Mouse (Mus musculus) brain, embryonic 18.5 days (tissue): ENCODE data around the gene Acp6.
"Not testable (repeated sequence)": the region's sequence is repeated elsewhere in the genome, so short reads cannot be mapped to it uniquely, and the experiment has no call there.

Experiments used
- DNase-seq: peaks from one replicate; pipeline ENCODE4 v3.0.0-alpha.2; 2012; ENCODE audit warnings: low read depth, low spot score

The Acp6 gene

DNA sequence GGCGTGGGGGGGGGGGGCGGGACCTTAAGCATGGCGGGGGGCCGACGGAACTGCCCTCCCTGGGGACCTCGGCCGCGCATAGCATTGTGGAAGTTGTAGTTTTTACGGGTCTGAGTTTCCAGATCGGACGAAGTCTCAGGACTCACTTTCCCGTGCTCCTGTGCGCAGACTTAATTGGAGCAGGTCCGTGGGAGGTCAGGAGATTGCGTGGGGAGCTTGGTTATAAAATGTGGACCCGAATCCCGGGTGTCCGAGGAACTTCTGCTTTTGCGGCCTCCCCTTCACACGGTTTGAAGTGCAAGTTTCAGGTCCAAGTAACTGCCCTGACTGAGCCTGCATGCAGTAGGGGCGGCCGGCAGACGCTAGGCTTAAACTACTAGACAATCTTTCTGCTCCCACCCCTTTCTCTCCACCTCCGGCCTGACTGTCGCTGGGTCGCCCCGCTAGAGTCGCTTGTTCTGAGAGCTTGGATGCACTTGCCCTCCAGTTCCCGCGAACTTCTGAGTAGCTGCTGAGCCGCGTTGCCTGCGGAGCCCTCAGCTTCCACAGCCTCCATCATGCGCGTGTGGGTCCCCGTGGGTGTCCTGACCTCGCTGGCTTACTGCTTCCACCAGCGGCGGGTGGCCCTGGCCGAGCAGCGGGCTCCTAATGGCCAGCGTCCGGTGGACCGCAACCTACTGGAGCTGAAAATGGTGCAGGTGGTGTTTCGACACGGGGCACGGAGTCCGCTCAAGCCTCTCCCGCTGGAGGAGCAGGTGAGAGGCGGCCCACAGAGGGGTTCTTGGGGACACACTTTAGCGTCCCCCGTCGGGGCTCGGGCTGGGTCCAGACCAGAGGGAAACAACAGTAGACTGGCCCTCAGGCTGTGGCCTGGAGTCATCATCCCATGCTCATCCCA lies at the start of gene Acp6:
Gene Acp6, plus strand, starts transcription at position 167 of the 898 bp plus-strand sequence.
- peak; percentile 79 for DNase-seq

GRCm38 (mm10) chr3:97117511-97117910 lies 41.1 kb upstream of the Acp6 start:
- no peak for DNase-seq

DNA sequence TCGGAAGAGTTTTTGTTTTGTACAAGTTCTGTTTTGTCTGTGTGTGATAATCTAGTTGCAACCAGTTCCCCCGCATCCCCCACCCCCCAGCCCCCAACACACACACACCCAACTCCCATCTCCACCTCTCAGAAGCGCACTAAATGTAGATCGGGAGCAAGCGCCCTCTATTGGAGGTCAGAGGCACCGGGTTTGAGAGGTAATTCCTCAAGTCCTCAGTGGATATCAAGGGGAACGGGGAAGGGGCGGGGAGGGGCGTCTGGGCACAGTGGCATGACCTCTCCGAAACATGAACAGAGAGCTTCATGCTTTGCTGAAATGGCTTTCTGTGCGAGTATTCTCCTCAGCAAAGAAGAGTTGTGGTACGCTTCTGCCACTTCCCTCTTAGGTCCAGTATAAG lies 40.3 kb upstream of the Acp6 start:
- no peak for DNase-seq

DNA sequence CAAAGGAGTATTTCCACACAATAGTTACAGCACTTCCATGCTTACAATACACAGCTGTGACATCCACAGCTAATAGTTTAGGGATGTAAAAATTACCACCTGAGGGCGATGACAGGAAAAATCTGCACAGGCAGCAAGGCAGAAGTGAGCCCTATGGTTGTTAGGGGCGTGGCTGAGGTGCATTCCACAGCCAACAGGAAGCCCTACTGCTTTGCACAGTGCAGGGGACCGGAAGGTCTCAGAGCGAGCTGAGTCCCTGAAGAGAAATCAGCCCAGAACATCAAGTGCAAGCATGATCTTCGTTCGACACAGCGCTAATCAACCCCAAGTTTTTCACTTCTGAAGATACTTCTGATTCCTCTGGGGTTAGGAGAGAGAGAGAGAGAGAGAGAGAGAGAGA lies 34.4 kb upstream of the Acp6 start:
- no peak for DNase-seq

DNA sequence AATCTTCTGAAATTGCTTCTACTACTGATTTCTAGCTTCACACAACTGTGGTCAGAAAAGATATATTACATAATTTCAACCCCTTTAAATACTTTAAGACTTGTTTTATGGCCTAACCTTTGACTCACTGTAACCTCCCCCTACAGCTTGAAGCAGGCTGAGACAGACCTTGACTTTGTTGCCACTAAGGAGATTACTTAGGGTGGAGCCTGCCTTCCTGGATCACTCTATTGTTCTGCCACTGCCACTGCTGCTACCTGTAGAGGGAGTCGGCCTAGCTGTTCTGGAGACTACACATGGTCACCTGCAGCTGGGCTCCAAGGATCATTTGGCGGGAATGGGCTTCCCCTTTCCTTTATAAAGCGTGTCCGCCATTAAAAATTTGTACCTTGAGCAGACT lies 29.2 kb upstream of the Acp6 start:
- no peak for DNase-seq

DNA sequence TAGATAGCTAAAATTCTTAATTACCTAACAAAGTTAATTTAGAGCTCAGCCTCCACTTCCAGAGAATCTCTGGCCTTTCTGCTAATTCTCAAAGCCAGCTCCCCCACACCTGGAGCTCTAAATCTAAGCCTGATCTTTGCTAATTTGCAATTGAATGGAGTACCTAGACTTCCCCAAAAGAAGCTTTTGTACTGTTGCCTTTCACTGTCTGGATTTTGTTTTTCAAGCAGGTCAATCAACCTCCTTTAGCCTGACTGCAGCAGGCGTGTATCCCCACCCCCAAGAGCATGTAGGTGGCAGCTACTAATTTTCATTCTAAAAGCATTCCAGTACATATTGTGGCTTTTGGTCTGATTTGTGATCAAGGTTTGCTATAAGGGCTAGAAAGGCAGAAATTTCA lies 20.9 kb upstream of the Acp6 start:
- DNase-seq = not testable (repeated sequence)

GRCm38 (mm10) chr3:97151092-97151491 lies 7.5 kb upstream of the Acp6 start:
- DNase-seq = no peak

- DNase-seq = no peak
These were observed 2.1 kb upstream of the Acp6 start for GRCm38 (mm10) chr3:97156431-97156830.

DNA sequence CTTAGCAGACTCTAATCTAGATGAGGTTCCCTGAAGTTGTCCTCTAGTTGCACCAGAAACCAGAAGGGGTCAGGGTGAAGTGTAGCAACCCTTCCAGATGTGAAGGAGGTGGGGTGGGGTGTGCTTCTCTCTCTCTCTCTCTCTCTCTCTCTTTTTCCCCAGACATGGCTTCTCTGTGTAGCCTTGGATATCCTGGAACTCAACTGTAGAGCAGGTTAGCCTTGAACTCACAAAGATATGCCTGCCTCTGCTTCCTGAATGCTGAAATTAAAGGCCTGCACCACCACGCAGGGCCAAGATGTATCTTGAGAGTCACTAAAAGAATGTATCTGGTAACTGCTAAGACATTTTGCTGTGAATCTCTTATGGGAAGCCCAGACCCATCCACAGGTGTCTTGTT lies 1.3 kb upstream of the Acp6 start:
- no peak for DNase-seq

GRCm38 (mm10) chr3:97157958-97158599 lies 498 bp upstream of the Acp6 start:
- peak; percentile 64 for DNase-seq

GRCm38 (mm10) chr3:97159509-97159850 lies 903 bp downstream of the Acp6 start:
- DNase-seq = no peak

DNA sequence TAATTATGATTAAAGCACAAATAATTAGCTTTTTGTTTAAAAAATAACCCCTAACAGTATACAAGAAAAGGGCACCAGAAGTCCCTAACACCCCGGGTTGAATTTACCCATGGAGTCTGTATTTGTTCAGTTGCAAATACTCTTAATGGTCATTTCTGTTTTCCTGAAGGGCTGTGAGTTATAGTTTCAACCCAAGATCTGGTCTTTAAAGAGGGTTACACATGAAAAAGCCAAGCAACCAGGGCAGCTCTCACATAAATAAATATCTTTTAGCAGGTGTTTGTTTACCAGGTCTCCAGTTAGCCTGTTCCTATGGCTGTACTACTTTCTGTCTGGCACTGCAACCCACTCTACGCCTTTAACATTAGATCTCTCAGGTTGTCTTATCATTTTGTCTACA lies 1.4 kb downstream of the Acp6 start:
- DNase-seq = no peak

DNA sequence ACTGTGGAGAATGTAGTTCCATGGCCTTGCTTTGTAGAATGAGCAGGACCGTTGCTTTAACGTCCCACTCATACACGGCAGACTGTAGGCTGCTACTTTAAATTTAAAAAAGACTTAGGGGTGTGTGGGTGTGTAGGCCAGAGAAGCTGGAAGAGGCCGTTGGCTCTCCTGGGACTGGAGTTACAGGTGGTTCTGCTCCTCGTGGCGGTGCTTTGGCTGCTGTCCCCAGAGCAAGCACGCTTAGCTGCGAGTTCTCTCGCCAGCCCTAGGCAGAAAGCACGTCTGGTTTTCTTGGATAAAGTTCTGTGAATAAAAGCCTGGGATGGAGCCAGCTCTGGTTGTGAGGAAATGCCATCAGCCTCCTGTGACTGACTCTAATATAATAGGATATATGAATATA lies 2.3 kb downstream of the Acp6 start:
- DNase-seq = no peak

DNA sequence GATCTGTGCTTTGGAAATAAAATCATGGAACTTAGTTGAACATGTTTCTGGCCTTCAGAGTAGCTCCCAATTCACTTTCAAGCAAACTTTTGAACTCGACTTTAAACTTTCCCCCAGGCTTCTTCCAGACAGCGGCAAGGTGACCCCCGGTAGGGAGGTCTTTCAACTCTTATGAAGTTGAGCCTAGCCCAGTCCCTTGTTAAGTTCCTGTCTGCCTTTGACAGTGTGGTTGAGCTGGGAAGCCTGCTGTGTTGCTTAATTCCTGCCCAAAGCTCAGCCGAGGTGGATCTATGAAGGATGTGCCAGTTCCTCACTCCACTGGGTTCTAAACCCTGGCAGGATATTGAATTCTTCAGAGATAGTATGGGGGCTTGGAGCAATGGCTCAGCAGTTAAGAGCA lies 3.2 kb downstream of the Acp6 start:
- no peak for DNase-seq

DNA sequence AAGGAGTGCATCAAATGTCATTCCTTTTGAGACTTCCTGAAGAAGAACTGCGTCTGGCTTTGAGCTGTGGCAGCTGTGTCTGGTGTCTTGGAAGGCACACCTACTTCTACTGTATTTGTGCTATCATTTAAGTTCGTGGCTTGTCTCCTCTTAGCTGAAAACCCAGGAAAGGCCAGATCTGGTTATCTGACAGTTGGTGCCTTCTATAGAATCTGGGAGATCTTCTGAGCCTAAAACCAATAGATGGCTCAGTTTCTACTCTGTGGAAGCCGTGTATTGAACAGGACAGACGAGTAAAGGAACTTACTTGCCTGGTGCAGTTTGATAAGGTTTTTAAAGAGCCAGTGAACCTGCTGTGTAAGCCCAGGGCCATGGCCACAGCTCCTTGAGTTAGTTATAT lies 5.9 kb downstream of the Acp6 start:
- no peak for DNase-seq

GRCm38 (mm10) chr3:97167126-97167525 lies 8.5 kb downstream of the Acp6 start:
- DNase-seq = no peak

- DNase-seq = no peak
These were observed 13.0 kb downstream of the Acp6 start for GRCm38 (mm10) chr3:97171531-97171930.

DNA sequence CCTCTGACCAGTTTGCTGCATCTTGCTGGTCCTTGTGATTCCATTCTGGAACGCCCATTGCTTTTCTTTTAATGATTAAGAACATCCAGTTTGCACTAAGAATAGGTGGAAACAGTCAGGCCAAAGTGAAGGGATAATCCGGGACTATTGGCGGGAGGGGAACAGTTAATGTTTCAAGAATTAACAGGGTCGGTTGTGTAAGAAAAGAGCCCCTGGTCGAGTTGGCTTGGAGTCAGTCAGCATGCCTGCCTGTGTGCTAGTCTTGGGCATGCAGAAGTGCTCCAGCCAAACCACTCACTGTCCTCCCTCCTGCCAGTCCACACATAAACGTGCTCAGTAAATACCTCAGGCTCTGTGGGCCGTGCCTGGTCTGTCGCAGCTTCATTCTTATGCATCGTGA lies 13.7 kb downstream of the Acp6 start:
- no peak for DNase-seq

- no peak for DNase-seq
These were observed 14.1 kb downstream of the Acp6 start for GRCm38 (mm10) chr3:97172632-97173031.

DNA sequence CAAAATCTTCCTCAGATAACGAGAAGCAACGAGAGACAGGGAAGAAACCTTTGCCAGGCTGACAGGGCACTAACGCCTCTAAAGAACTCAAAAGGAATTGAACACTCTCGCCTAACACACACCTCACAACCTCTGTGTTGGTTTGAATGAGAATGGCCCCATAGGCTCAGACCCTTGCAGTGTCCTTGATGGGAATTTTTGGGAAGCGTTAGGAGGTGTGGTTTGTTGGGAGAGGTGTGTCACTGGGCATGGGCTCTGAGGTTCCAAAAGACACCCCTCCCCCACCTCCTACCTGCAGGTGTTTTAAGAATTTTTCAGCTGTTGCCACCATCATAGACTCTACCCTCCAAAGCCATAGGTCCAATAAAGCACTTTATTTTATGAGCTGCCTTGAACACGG lies 20.3 kb downstream of the Acp6 start:
- no peak for DNase-seq

GRCm38 (mm10) chr3:97180527-97180926 lies 21.9 kb downstream of the Acp6 start:
- no peak for DNase-seq

DNA sequence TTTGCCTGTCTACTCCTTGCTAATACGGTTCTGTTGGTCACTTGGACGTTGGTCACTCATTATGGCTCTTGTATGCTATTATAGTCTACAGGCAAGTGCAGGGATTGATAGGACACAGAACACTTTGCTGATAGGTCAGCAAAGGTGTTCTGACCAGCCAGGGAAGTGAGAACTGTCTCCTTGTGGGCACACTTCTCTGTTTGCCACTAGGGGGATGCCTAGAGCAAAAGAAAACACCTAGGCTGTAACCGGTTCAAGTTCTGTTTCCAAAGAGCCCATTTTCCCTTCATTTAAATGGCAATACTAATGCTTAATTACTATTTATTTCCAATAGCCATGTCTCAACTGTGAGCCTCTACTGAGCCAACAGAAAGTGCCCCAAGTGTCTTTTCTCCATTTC lies 25.2 kb downstream of the Acp6 start:
- DNase-seq = no peak
